Mouse (Mus musculus) neural tube, embryonic 12.5 days (tissue): ENCODE measurements at regions not wholly inside any gene's neighbourhood (a gene's known extent, or its start where the extent isn't known, plus 50 kb on each side); places are given as distances from the start of the nearest gene placed in this dataset.
A peak's percentile ranks its signal among the peaks of the same experiment; 100 is the strongest.

Experiments
- ATAC-seq: fragments of 200-750 bp; cut with Nextera tagmentation; 2 replicates; pipeline ENCODE4 v1.8.0; 2017; ENCODE audit warnings: low read depth, mild to moderate bottlenecking, moderate TSS enrichment, moderate library complexity; ENCODE audit not compliant: low FRiP score
- H3K27ac ChIP-seq: fragments of 300-500 bp; sonication (generic); 2 replicates; pipeline ENCODE4 v1.5.1; 2016
- H3K27me3 ChIP-seq: fragments of 300-500 bp; sonication (generic); replicated peaks from 2 replicates; pipeline ENCODE4 v1.6.1; 2016; ENCODE audit warnings: mild to moderate bottlenecking
- H3K36me3 ChIP-seq: fragments of 300-500 bp; sonication (generic); 2 replicates; pipeline ENCODE4 v1.6.1; 2016; ENCODE audit warnings: mild to moderate bottlenecking
- H3K4me1 ChIP-seq: fragments of 300-500 bp; sonication (generic); 2 replicates; pipeline ENCODE4 v1.6.1; 2016
- H3K4me2 ChIP-seq: fragments of 300-500 bp; sonication (generic); replicated peaks from 2 replicates; pipeline ENCODE4 v1.6.1; 2016; ENCODE audit warnings: mild to moderate bottlenecking
- H3K4me3 ChIP-seq: fragments of 300-500 bp; sonication (generic); 2 replicates; pipeline ENCODE4 v1.5.1; 2016
- H3K9ac ChIP-seq: fragments of 300-500 bp; sonication (generic); 2 replicates; pipeline ENCODE4 v1.6.1; 2016; ENCODE audit warnings: mild to moderate bottlenecking
- H3K9me3 ChIP-seq: fragments of 300-500 bp; sonication (generic); 2 replicates; pipeline ENCODE4 v1.6.1; 2016; ENCODE audit warnings: mild to moderate bottlenecking
- WGBS: fragments of 180-500 bp; shearing (Covaris S2); methylation state at CpG from one replicate; pipeline ENCODE4 v1.1.7; 2016; 5-methylcytosine and 5-hydroxymethylcytosine counted together

- Histone ChIP-seq H3K36me3 (no peaks in the 10 kb centered on the region), H3K9me3 (no peaks in the 10 kb centered on the region), H3K4me3 (no peak overlapping the region), H3K9ac (no peak overlapping the region), H3K27me3 (no peaks in the 10 kb centered on the region), H3K27ac (no peak overlapping the region), H3K4me1 (no peaks in the 10 kb centered on the region), H3K4me2 (no peak overlapping the region)
- ATAC-seq, result no peak
- 84% methylated on average over 5 of the region's 5 CpGs for WGBS
Measured at GRCm38 (mm10) chr12:118438882-118439281, 137.6 kb upstream of the Sp4 start.

- WGBS, result 74% methylated on average over 4 of the region's 4 CpGs
- H3K36me3 ChIP-seq, result no peaks in the 10 kb centered on the region
- no peaks in the 10 kb centered on the region for H3K9me3 ChIP-seq
- no peak overlapping the region for H3K27ac ChIP-seq
- no peak overlapping the region for H3K4me2 ChIP-seq
- no peak overlapping the region for H3K4me3 ChIP-seq
- no peaks in the 10 kb centered on the region for H3K4me1 ChIP-seq
- no peak for ATAC-seq
- no peak overlapping the region for H3K9ac ChIP-seq
- no peaks in the 10 kb centered on the region for H3K27me3 ChIP-seq
Measured at GRCm38 (mm10) chr12:118432703-118433102, 131.5 kb upstream of the Sp4 start.

GRCm38 (mm10) chr12:118428384-118428783, 127.1 kb upstream of the Sp4 start:
- no peak overlapping the region for H3K4me3 ChIP-seq
- H3K9me3 ChIP-seq, result no peaks in the 10 kb centered on the region
- no peak overlapping the region for H3K27ac ChIP-seq
- no peaks in the 10 kb centered on the region for H3K4me1 ChIP-seq
- H3K27me3 ChIP-seq, result no peaks in the 10 kb centered on the region
- no peak overlapping the region for H3K4me2 ChIP-seq
- no peak overlapping the region for H3K9ac ChIP-seq
- ATAC-seq, result no peak
- H3K36me3 ChIP-seq, result no peaks in the 10 kb centered on the region
- 86% methylated on average over 5 of the region's 5 CpGs for WGBS

DNA sequence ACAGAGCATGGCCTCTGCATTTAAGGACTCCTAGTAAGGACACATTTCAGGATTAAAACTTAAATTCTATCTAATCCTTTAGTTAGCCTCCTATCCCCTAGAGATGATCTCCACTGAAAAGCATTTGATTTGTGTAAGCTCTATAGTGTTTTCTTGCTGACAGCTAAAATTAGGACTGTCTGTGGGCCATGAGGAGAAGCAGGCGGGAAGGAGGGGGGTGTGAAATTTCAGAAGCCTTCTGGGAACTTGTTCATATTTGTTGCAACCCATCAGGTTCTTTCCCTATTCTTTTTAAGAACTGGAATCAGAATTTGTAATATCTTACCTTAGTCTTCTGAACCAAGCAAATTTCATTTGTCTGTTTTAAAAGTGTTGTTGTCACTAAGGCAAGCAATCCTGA, 114.7 kb upstream of the Sp4 start:
- Histone ChIP-seq H3K4me2 (no peak overlapping the region), H3K27me3 (no peaks in the 10 kb centered on the region), H3K4me3 (no peak overlapping the region), H3K9me3 (no peaks in the 10 kb centered on the region), H3K4me1 (no peaks in the 10 kb centered on the region), H3K9ac (no peak overlapping the region), H3K36me3 (no peaks in the 10 kb centered on the region), H3K27ac (no peak overlapping the region)
- no peak for ATAC-seq
- 86% methylated on average over 1 of the region's 1 CpGs for WGBS

GRCm38 (mm10) chr12:118411767-118412430, 110.7 kb upstream of the Sp4 start:
- Histone ChIP-seq H3K4me2 (no peak overlapping the region), H3K4me3 (no peak overlapping the region), H3K9me3 (no peaks in the 10 kb centered on the region), H3K36me3 (no peaks in the 10 kb centered on the region), H3K27ac (no peak overlapping the region), H3K27me3 (no peaks in the 10 kb centered on the region), H3K9ac (no peak overlapping the region), H3K4me1 (no peaks in the 10 kb centered on the region)
- no peak for ATAC-seq
- 72% methylated on average over 7 of the region's 7 CpGs for WGBS

DNA sequence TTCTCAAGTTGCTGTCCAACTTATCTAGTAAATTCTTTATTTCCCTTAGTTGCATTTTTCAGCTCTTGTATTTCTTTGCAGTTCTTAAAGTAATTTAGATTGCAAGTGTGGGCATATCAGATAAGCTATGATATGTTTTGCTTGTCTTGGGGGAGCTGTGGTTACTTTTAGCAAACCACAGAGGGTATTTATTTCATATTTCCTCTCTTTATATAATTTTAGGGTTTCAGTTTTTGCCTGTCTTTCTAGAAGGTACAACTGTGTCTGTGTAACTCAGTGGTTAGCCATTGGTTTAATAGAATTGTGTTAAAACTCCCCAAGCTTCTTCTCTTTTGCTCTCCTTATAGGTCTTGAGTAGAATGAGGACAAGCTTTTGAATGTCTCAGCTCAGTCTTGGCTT, 109.7 kb upstream of the Sp4 start:
- no peak overlapping the region for H3K4me2 ChIP-seq
- H3K4me1 ChIP-seq, result no peaks in the 10 kb centered on the region
- no peak for ATAC-seq
- no peak overlapping the region for H3K9ac ChIP-seq
- H3K4me3 ChIP-seq, result no peak overlapping the region
- H3K27ac ChIP-seq, result no peak overlapping the region
- no peaks in the 10 kb centered on the region for H3K27me3 ChIP-seq
- H3K9me3 ChIP-seq, result no peaks in the 10 kb centered on the region
- H3K36me3 ChIP-seq, result no peaks in the 10 kb centered on the region

DNA sequence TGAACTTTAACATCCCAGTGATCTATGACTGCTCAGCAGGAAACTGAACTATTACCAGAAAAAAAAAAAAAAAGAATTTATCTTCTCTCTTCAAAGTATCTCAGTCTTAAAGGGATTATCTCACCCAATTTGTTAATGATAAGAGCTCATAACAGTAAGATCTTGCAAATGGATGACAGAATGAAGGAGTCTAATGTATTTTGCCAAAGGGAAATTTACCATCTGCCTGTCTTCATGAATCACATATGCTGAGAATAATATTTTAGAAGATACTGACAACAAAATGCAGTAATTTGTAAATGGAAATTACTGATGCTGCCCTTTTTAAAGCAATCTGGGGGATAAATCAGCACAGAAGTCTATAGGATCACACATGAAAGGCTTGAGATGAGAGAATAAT, 103.9 kb upstream of the Sp4 start:
- ATAC-seq, result no peak
- no peaks in the 10 kb centered on the region for H3K36me3 ChIP-seq
- no peak overlapping the region for H3K27ac ChIP-seq
- H3K9me3 ChIP-seq, result no peaks in the 10 kb centered on the region
- no peaks in the 10 kb centered on the region for H3K4me1 ChIP-seq
- no peak overlapping the region for H3K4me2 ChIP-seq
- H3K9ac ChIP-seq, result no peak overlapping the region
- H3K27me3 ChIP-seq, result no peaks in the 10 kb centered on the region
- no peak overlapping the region for H3K4me3 ChIP-seq

DNA sequence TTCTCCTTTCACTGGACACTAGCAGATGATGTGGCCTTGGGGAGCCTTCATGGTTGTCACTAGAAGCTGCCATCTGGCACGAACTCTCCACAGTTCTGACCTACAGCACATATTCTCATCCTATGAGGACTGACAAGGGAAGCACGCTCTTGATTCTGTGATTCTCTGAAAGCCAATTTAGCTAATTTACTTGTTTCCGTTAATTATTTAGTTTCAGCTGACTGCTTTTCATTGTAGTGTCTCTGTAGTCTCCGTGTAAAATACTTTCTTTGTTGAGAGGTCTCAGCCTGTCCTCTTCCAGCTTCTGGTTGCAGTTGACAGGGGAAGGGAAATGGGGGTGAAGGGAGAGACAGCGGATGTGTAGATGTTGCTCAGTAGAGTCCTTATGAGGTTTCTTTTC, 102.9 kb upstream of the Sp4 start:
- 60% methylated on average over 5 of the region's 5 CpGs for WGBS
- no peaks in the 10 kb centered on the region for H3K4me1 ChIP-seq
- H3K27ac ChIP-seq, result no peak overlapping the region
- ATAC-seq, result no peak
- no peaks in the 10 kb centered on the region for H3K9me3 ChIP-seq
- no peaks in the 10 kb centered on the region for H3K36me3 ChIP-seq
- H3K27me3 ChIP-seq, result no peaks in the 10 kb centered on the region
- no peak overlapping the region for H3K9ac ChIP-seq
- no peak overlapping the region for H3K4me2 ChIP-seq
- H3K4me3 ChIP-seq, result no peak overlapping the region

- no peaks in the 10 kb centered on the region for H3K9me3 ChIP-seq
- no peaks in the 10 kb centered on the region for H3K27me3 ChIP-seq
- no peak overlapping the region for H3K4me2 ChIP-seq
- H3K9ac ChIP-seq, result no peak overlapping the region
- WGBS, result 76% methylated on average over 4 of the region's 4 CpGs
- H3K4me1 ChIP-seq, result no peaks in the 10 kb centered on the region
- no peaks in the 10 kb centered on the region for H3K36me3 ChIP-seq
- no peak for ATAC-seq
- no peak overlapping the region for H3K27ac ChIP-seq
- no peak overlapping the region for H3K4me3 ChIP-seq
Measured at GRCm38 (mm10) chr12:118403519-118404087, 102.4 kb upstream of the Sp4 start.

DNA sequence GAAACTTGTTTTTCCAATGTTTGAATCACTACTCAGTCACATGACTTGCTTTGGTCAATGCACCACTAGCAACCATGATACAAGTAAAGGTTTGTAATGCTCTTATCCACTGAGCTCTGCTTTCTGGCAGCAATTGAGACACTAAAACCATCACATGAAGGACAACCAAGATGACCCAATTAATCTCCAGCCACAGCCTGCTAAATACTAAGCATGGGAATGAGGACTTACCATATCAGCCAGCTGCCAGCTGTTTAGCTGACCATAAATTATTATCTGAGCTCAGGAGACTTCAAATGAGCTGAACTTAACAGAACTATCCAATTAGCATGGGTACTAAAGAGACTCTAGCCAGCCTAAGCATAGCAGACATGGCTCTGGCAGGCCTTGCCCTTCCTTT, 100.1 kb upstream of the Sp4 start:
- H3K9ac ChIP-seq, result no peak overlapping the region
- no peak overlapping the region for H3K4me3 ChIP-seq
- no peaks in the 10 kb centered on the region for H3K9me3 ChIP-seq
- H3K27me3 ChIP-seq, result no peaks in the 10 kb centered on the region
- no peaks in the 10 kb centered on the region for H3K36me3 ChIP-seq
- H3K27ac ChIP-seq, result no peak overlapping the region
- 0 out of 2 replicates have a peak, but pooled peaks have one; percentile 7 for ATAC-seq
- no peaks in the 10 kb centered on the region for H3K4me1 ChIP-seq
- H3K4me2 ChIP-seq, result no peak overlapping the region

DNA sequence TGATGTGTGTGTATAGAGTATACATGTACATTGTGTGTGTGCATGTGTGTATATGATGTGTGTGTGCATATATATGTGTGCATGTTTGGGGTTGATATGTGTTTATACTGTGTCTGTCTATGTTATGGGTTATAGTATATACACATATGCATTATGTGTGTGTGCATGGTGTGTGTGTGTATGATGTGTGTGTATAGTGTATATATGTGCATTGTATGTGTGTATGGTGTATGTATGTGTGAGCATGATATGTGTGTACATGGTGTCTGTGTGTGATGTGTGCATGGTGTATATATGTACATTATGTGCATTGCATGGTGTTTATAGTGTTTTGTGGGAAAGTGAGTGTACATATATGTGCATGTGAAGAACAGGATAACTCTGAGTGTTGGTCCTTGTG, 90.4 kb upstream of the Sp4 start:
- ATAC-seq, result no peak

GRCm38 (mm10) chr12:118381013-118381412, 79.8 kb upstream of the Sp4 start:
- Histone ChIP-seq H3K4me3 (no peak overlapping the region), H3K4me1 (no peaks in the 10 kb centered on the region), H3K27ac (no peak overlapping the region), H3K9me3 (no peaks in the 10 kb centered on the region), H3K4me2 (no peak overlapping the region), H3K36me3 (no peaks in the 10 kb centered on the region), H3K9ac (no peak overlapping the region), H3K27me3 (no peaks in the 10 kb centered on the region)
- WGBS, result 96% methylated on average over 3 of the region's 3 CpGs
- ATAC-seq, result no peak

More for the DNA sequence above, 90.4 kb upstream of the Sp4 start:
- no peak overlapping the region for H3K9ac ChIP-seq
- no peak overlapping the region for H3K27ac ChIP-seq
- no peak overlapping the region for H3K4me2 ChIP-seq
- no peaks in the 10 kb centered on the region for H3K27me3 ChIP-seq
- no peak overlapping the region for H3K4me3 ChIP-seq
- no peaks in the 10 kb centered on the region for H3K36me3 ChIP-seq
- H3K9me3 ChIP-seq, result no peaks in the 10 kb centered on the region
- no peaks in the 10 kb centered on the region for H3K4me1 ChIP-seq

DNA sequence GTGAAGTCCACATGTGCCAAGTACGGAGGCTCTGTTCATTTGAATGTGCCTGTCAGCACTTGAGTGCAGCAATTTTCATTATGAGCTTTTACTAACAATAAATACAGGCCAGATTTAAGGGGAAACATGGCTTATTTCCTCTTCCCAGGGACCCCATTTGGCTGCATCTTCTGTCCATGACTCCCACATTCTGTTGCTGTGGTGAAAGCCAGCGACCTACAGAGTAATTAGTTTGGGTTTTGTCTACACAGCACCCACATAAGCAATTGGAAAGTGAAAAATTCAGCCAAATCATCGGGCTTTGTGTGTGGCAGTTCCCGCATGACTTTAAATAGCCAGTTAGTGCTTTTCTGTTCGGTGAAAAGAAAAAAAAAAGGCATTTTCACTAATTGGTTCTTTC, 76.7 kb upstream of the Sp4 start:
- Histone ChIP-seq H3K36me3 (no peaks in the 10 kb centered on the region), H3K9me3 (no peaks in the 10 kb centered on the region), H3K4me2 (no peak overlapping the region), H3K9ac (no peak overlapping the region), H3K27me3 (no peaks in the 10 kb centered on the region), H3K27ac (no peak overlapping the region), H3K4me1 (no peaks in the 10 kb centered on the region), H3K4me3 (no peak overlapping the region)
- ATAC-seq, result no peak
- WGBS, result 80% methylated on average over 5 of the region's 5 CpGs
